Mouse (Mus musculus): Measurements from ENCODE around the gene Kctd18. TPM values are rescaled to one million over a fixed set of nuclear protein-coding genes. Genes with fewer than 3 reads are reported as not detected.

The Kctd18 gene
- polyA plus RNA-seq, 2 experiments = 3.2 to 3.4 TPM

DNA sequence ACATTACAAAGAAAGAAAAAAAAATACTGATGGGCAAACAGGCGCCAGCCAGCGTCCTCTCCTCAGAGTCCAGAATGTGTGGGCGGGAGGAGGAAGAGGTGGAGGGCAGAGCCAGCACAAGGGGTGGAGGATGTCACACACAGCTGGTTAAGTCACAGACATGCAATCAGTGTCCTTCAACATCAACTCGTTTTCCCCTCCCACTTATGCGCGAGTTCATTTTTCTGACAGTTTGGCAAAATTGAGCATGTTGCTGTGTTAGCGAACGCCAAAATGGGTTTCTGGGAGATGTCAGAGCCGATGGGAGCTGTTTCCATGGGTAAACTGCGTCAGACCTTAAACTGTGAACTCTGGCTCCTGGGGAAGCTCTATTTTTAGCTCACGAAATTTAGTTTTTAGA, 38.2 kb upstream of the Kctd18 start:
- no peak for ATAC-seq (ENCODE audit: insufficient read depth)
- H3K36me3 ChIP-seq (replicated peaks; ENCODE audit: control insufficient read depth, insufficient read depth, low read depth) = no peaks in the 10 kb centered on the region

DNA sequence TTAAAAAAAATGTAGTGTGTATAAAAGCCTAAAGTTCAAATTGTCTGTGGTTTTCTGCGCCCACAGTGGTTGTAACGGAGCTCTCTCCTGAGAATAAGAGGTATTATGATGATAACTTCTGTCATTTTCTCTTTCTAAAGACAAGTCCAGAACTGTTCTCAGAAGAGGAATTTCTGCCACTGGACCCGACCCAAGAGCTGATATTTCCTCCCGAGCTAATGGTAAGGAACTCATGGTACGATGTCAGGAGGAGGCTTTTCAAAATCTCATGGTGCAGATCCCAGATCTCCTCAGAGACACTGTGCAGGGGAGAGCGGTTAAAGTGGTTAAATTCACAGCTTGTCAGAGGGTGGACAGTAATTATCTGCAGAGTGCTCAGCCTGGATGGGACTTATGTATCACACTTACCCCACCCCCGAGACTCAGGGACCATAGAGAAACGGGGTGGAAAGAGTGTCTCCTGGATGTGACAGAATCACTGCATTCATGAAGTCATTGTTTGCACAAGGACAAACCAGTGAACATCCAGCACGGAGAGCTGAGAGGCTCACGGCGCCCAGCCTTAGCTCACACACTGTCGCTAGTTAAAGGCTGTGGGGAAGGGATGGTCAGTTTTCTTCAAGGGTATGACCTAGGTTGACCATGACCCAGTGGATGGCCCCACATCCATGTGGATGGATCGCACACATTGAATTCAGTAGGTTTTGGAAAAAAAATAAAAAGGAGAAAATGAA, 37.5 kb upstream of the Kctd18 start:
- ATAC-seq (ENCODE audit: insufficient read depth) (no peak), DNase-seq (ENCODE audit: low read depth in 3 of 3, low spot score in 3 of 3) (no peak)
- H3K36me3 ChIP-seq (replicated peaks; ENCODE audit: control insufficient read depth, insufficient read depth, low read depth) = no peaks in the 10 kb centered on the region
- no peaks in the 10 kb centered on the region for H3K9me3 ChIP-seq (ENCODE audit: control insufficient read depth, low read length)
- H3K27ac ChIP-seq = no peak overlapping the region
- 58% methylated on average over 13 of the region's 13 CpGs for WGBS (ENCODE audit: insufficient replicate concordance)
- H3K4me1 ChIP-seq (replicated peaks; ENCODE audit: control insufficient read depth in 2 of 2, insufficient read depth in 2 of 2, low read length in 1 of 2) = 0 out of 4 replicates have a peak, but pooled peaks cover 0 to 2% of the 10 kb centered on the region in 2 experiments
- H3K4me2 ChIP-seq (ENCODE audit: low read depth) = no peak overlapping the region
- TF ChIP-seq EP300 (IDR thresholded peaks at IDR 0.05; ENCODE audit: low read depth) = no peak
- TF ChIP-seq CTCF (IDR thresholded peaks at IDR 0.05; ENCODE audit: low read depth) = no peak
- no peak overlapping the region for H3K4me3 ChIP-seq (ENCODE audit: insufficient read depth in 1 of 2, low read depth in 2 of 2, low read length in 2 of 2)
- no peaks in the 10 kb centered on the region for H3K27me3 ChIP-seq (ENCODE audit: control insufficient read depth, insufficient read depth, low read length)
- H3K9ac ChIP-seq (replicated peaks) = no peak overlapping the region

More for the DNA sequence above, 38.2 kb upstream of the Kctd18 start:
- TF ChIP-seq EP300 (IDR thresholded peaks at IDR 0.05; ENCODE audit: low read depth) = no peak
- TF ChIP-seq CTCF (IDR thresholded peaks at IDR 0.05; ENCODE audit: low read depth) = no peak
- Histone ChIP-seq H3K27ac (no peak overlapping the region), H3K4me3 (ENCODE audit: insufficient read depth in 1 of 2, low read depth in 2 of 2, low read length in 2 of 2) (no peak overlapping the region), H3K9me3 (ENCODE audit: control insufficient read depth, low read length) (no peaks in the 10 kb centered on the region), H3K27me3 (ENCODE audit: control insufficient read depth, insufficient read depth, low read length) (no peaks in the 10 kb centered on the region), H3K4me2 (ENCODE audit: low read depth) (no peak overlapping the region), H3K4me1 (replicated peaks; ENCODE audit: control insufficient read depth in 2 of 2, insufficient read depth in 2 of 2, low read length in 1 of 2) (0 out of 4 replicates have a peak, but pooled peaks cover 0 to 2% of the 10 kb centered on the region in 2 experiments), H3K9ac (replicated peaks) (no peak overlapping the region)
- WGBS (ENCODE audit: insufficient replicate concordance) = 65% methylated on average over 11 of the region's 11 CpGs
- no peak for DNase-seq (ENCODE audit: low read depth in 3 of 3, low spot score in 3 of 3)

DNA sequence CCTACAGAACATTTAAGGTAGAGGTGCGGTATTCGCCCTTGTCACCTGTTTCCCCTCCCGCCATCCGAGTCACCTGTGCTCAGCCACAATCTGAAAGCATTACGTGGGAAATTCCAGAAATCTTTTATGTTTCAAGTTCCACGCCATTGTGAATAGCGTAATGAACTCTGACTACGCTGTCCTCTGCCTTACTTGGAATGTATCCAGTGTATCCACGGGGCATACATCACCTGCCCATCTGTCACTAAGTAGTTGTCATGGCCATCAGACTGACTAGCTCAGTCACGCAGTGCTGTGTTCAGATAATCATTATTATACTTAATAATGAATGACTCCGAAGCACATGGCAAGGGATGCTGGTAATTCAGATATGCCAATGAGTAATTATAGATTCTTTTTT, 36.8 kb upstream of the Kctd18 start:
- ATAC-seq (ENCODE audit: insufficient read depth) = no peak
- H3K4me3 ChIP-seq (ENCODE audit: insufficient read depth in 1 of 2, low read depth in 2 of 2, low read length in 2 of 2) = no peak overlapping the region
- H3K36me3 ChIP-seq (replicated peaks; ENCODE audit: control insufficient read depth, insufficient read depth, low read depth) = no peaks in the 10 kb centered on the region
- H3K27ac ChIP-seq = no peak overlapping the region
- DNase-seq (ENCODE audit: low read depth in 3 of 3, low spot score in 3 of 3) = no peak
- no peaks in the 10 kb centered on the region for H3K9me3 ChIP-seq (ENCODE audit: control insufficient read depth, low read length)
- H3K4me2 ChIP-seq (ENCODE audit: low read depth) = no peak overlapping the region
- WGBS (ENCODE audit: insufficient replicate concordance) = 76% methylated on average over 11 of the region's 11 CpGs
- no peak overlapping the region for H3K9ac ChIP-seq (replicated peaks)
- TF ChIP-seq CTCF (IDR thresholded peaks at IDR 0.05; ENCODE audit: low read depth) = no peak
- TF ChIP-seq EP300 (IDR thresholded peaks at IDR 0.05; ENCODE audit: low read depth) = no peak
- 0 out of 4 replicates have a peak, but pooled peaks cover 0 to 2% of the 10 kb centered on the region in 2 experiments for H3K4me1 ChIP-seq (replicated peaks; ENCODE audit: control insufficient read depth in 2 of 2, insufficient read depth in 2 of 2, low read length in 1 of 2)
- H3K27me3 ChIP-seq (ENCODE audit: control insufficient read depth, insufficient read depth, low read length) = no peaks in the 10 kb centered on the region

DNA sequence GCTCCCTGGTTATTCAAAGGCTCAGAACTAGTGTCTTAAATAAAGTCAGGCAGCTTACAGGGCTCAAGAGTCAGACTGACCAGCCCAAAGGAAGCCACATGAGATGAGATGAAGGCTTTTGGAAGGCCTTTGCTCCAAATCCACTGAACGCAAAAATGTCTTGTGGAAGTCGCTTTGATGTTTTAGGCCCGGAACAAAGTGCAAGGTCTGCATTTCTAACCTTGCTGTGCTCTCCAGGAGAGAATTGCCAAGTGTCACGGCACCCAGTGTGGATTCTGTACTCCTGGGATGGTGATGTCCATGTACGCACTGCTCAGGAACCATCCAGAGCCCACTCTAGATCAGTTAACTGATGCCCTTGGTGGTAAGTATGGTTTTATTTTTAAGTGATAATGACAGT, 30.4 kb upstream of the Kctd18 start:
- no peaks in the 10 kb centered on the region for H3K9me3 ChIP-seq (ENCODE audit: control insufficient read depth, low read length)
- no peak overlapping the region for H3K27ac ChIP-seq
- H3K9ac ChIP-seq (replicated peaks) = no peak overlapping the region
- no peak overlapping the region for H3K4me3 ChIP-seq (ENCODE audit: insufficient read depth in 1 of 2, low read depth in 2 of 2, low read length in 2 of 2)
- no peak for ATAC-seq (ENCODE audit: insufficient read depth)
- no peak overlapping the region for H3K4me2 ChIP-seq (ENCODE audit: low read depth)
- DNase-seq (ENCODE audit: low read depth in 3 of 3, low spot score in 3 of 3) = no peak
- no peaks in the 10 kb centered on the region for H3K27me3 ChIP-seq (ENCODE audit: control insufficient read depth, insufficient read depth, low read length)
- H3K36me3 ChIP-seq (replicated peaks; ENCODE audit: control insufficient read depth, insufficient read depth, low read depth) = no peaks in the 10 kb centered on the region
- no peaks in the 10 kb centered on the region for H3K4me1 ChIP-seq (replicated peaks; ENCODE audit: control insufficient read depth in 2 of 2, insufficient read depth in 2 of 2, low read length in 1 of 2)
- no peak for TF ChIP-seq EP300 (IDR thresholded peaks at IDR 0.05; ENCODE audit: low read depth)
- no peak for TF ChIP-seq CTCF (IDR thresholded peaks at IDR 0.05; ENCODE audit: low read depth)
- 68% methylated on average over 5 of the region's 5 CpGs for WGBS (ENCODE audit: insufficient replicate concordance)

DNA sequence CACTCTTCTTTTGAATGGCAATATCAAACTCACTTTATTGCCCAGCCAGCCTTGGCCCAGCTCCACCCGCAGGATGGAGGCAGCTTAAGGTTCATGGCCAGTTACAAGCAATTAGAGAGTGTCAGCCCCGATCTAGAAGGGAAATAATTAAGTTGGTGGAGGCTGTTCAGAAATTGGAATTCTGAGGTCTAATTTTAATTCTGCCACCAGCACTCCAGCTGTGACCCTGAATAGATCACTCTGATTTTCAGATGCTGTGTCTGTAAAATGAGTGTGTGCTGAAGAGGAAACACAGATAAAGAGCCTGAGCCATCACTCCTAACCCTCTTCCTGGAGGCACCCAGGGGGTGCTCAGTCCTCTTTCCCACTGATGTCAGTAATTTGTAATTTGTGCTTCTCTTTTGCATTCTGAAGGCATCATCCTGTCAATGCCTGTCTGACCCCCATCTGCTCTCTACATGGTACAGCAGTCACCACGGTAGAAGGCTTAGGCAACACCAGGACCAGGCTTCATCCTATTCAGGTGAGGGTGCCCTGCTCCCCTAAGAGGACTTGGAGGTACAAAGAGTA, 28.1 kb upstream of the Kctd18 start:
- Histone ChIP-seq H3K4me2 (ENCODE audit: low read depth) (no peak overlapping the region), H3K4me3 (ENCODE audit: insufficient read depth in 1 of 2, low read depth in 2 of 2, low read length in 2 of 2) (no peak overlapping the region), H3K9ac (replicated peaks) (no peak overlapping the region), H3K9me3 (ENCODE audit: control insufficient read depth, low read length) (no peaks in the 10 kb centered on the region), H3K27me3 (ENCODE audit: control insufficient read depth, insufficient read depth, low read length) (no peaks in the 10 kb centered on the region), H3K36me3 (replicated peaks; ENCODE audit: control insufficient read depth, insufficient read depth, low read depth) (no peaks in the 10 kb centered on the region), H3K27ac (no peak overlapping the region), H3K4me1 (replicated peaks; ENCODE audit: control insufficient read depth in 2 of 2, insufficient read depth in 2 of 2, low read length in 1 of 2) (no peaks in the 10 kb centered on the region)
- ATAC-seq (ENCODE audit: insufficient read depth) (no peak), DNase-seq (ENCODE audit: low read depth in 3 of 3, low spot score in 3 of 3) (no peak)
- TF ChIP-seq EP300 (IDR thresholded peaks at IDR 0.05; ENCODE audit: low read depth) (no peak), CTCF (IDR thresholded peaks at IDR 0.05; ENCODE audit: low read depth) (no peak)
- 55% methylated on average over 3 of the region's 3 CpGs for WGBS (ENCODE audit: insufficient replicate concordance)

Data from liver, embryonic 14.5 days (tissue).